Mouse (Mus musculus): ENCODE results near the gene Btbd11. TPM values are rescaled to one million over a fixed set of nuclear protein-coding genes. Genes with fewer than 3 reads are reported as not detected.

Gene Btbd11
- polyA plus RNA-seq, 1 experiment from 2014 or later = 3.7 TPM

- H3K4me2 ChIP-seq = no peak overlapping the region
- no peaks in the 10 kb centered on the region for H3K27me3 ChIP-seq (ENCODE audit: insufficient read depth, low read length)
- no peak overlapping the region for H3K4me3 ChIP-seq (ENCODE audit: low read depth, low read length)
- no peak for ATAC-seq (ENCODE audit: insufficient read depth)
- no peak overlapping the region for H3K9ac ChIP-seq
- no peaks in the 10 kb centered on the region for H3K9me3 ChIP-seq (ENCODE audit: low read depth, low read length)
- DNase-seq = no peak
- no peaks in the 10 kb centered on the region for H3K4me1 ChIP-seq (ENCODE audit: insufficient read depth)
- 86% methylated on average over 14 of the region's 14 CpGs for WGBS
- H3K27ac ChIP-seq (ENCODE audit: low read depth) = no peak overlapping the region
- no peaks in the 10 kb centered on the region for H3K36me3 ChIP-seq (ENCODE audit: insufficient read depth)
- no peak for TF ChIP-seq CTCF (IDR thresholded peaks at IDR 0.05; ENCODE audit: low read depth)
These were observed 174.8 kb downstream of the Btbd11 start for GRCm38 (mm10) chr10:85561418-85561817.

GRCm38 (mm10) chr10:85571456-85571855 is 184.8 kb downstream of the Btbd11 start:
- TF ChIP-seq CTCF (IDR thresholded peaks at IDR 0.05; ENCODE audit: low read depth) = no peak
- ATAC-seq (ENCODE audit: insufficient read depth) = no peak
- no peak for DNase-seq
- Histone ChIP-seq H3K4me1 (ENCODE audit: insufficient read depth) (no peaks in the 10 kb centered on the region), H3K4me3 (ENCODE audit: low read depth, low read length) (no peak overlapping the region), H3K4me2 (no peak overlapping the region), H3K9me3 (ENCODE audit: low read depth, low read length) (no peaks in the 10 kb centered on the region), H3K27me3 (ENCODE audit: insufficient read depth, low read length) (no peaks in the 10 kb centered on the region), H3K36me3 (ENCODE audit: insufficient read depth) (no peaks in the 10 kb centered on the region), H3K9ac (no peak overlapping the region), H3K27ac (ENCODE audit: low read depth) (no peak overlapping the region)
- 87% methylated on average over 5 of the region's 5 CpGs for WGBS

- H3K4me2 ChIP-seq = no peak overlapping the region
- DNase-seq (no peak), ATAC-seq (ENCODE audit: insufficient read depth) (no peak)
- 76% methylated on average over 7 of the region's 7 CpGs for WGBS
- H3K4me3 ChIP-seq (ENCODE audit: low read depth, low read length) = no peak overlapping the region
- H3K27me3 ChIP-seq (ENCODE audit: insufficient read depth, low read length) = no peaks in the 10 kb centered on the region
- no peak overlapping the region for H3K9ac ChIP-seq
- H3K27ac ChIP-seq (ENCODE audit: low read depth) = no peak overlapping the region
- H3K36me3 ChIP-seq (ENCODE audit: insufficient read depth) = no peaks in the 10 kb centered on the region
- TF ChIP-seq CTCF (IDR thresholded peaks at IDR 0.05; ENCODE audit: low read depth) = no peak
- no peaks in the 10 kb centered on the region for H3K4me1 ChIP-seq (ENCODE audit: insufficient read depth)
- H3K9me3 ChIP-seq (ENCODE audit: low read depth, low read length) = no peaks in the 10 kb centered on the region
These were observed 186.0 kb downstream of the Btbd11 start for GRCm38 (mm10) chr10:85572571-85572970.

GRCm38 (mm10) chr10:85577891-85578420 is 191.3 kb downstream of the Btbd11 start:
- H3K4me2 ChIP-seq = no peak overlapping the region

GRCm38 (mm10) chr10:85578571-85579465 is 192.2 kb downstream of the Btbd11 start:
- DNase-seq (no peak), ATAC-seq (ENCODE audit: insufficient read depth) (no peak)
- Histone ChIP-seq H3K4me1 (ENCODE audit: insufficient read depth) (no peaks in the 10 kb centered on the region), H3K36me3 (ENCODE audit: insufficient read depth) (no peaks in the 10 kb centered on the region), H3K27me3 (ENCODE audit: insufficient read depth, low read length) (no peaks in the 10 kb centered on the region), H3K4me3 (ENCODE audit: low read depth, low read length) (no peak overlapping the region), H3K4me2 (no peak overlapping the region), H3K9ac (no peak overlapping the region), H3K9me3 (ENCODE audit: low read depth, low read length) (no peaks in the 10 kb centered on the region), H3K27ac (ENCODE audit: low read depth) (no peak overlapping the region)
- 87% methylated on average over 13 of the region's 13 CpGs for WGBS
- no peak for TF ChIP-seq CTCF (IDR thresholded peaks at IDR 0.05; ENCODE audit: low read depth)

More at GRCm38 (mm10) chr10:85577891-85578420, 191.3 kb downstream of the Btbd11 start:
- ATAC-seq (ENCODE audit: insufficient read depth) = no peak
- no peak overlapping the region for H3K4me3 ChIP-seq (ENCODE audit: low read depth, low read length)
- 80% methylated on average over 6 of the region's 6 CpGs for WGBS
- no peak overlapping the region for H3K9ac ChIP-seq
- no peaks in the 10 kb centered on the region for H3K27me3 ChIP-seq (ENCODE audit: insufficient read depth, low read length)
- no peaks in the 10 kb centered on the region for H3K9me3 ChIP-seq (ENCODE audit: low read depth, low read length)
- no peak for DNase-seq
- no peak overlapping the region for H3K27ac ChIP-seq (ENCODE audit: low read depth)
- H3K4me1 ChIP-seq (ENCODE audit: insufficient read depth) = no peaks in the 10 kb centered on the region
- no peak for TF ChIP-seq CTCF (IDR thresholded peaks at IDR 0.05; ENCODE audit: low read depth)
- H3K36me3 ChIP-seq (ENCODE audit: insufficient read depth) = no peaks in the 10 kb centered on the region

GRCm38 (mm10) chr10:85587758-85588157 is 201.1 kb downstream of the Btbd11 start:
- H3K27me3 ChIP-seq (ENCODE audit: insufficient read depth, low read length) = no peaks in the 10 kb centered on the region

GRCm38 (mm10) chr10:85590043-85590442 is 203.4 kb downstream of the Btbd11 start:
- Histone ChIP-seq H3K27ac (ENCODE audit: low read depth) (no peak overlapping the region), H3K36me3 (ENCODE audit: insufficient read depth) (no peaks in the 10 kb centered on the region), H3K27me3 (ENCODE audit: insufficient read depth, low read length) (no peaks in the 10 kb centered on the region), H3K4me1 (ENCODE audit: insufficient read depth) (no peaks in the 10 kb centered on the region; the same call in 1 of the 2 replicates), H3K9me3 (ENCODE audit: low read depth, low read length) (no peaks in the 10 kb centered on the region), H3K4me3 (ENCODE audit: low read depth, low read length) (no peak overlapping the region), H3K9ac (no peak overlapping the region), H3K4me2 (no peak overlapping the region)
- TF ChIP-seq CTCF (IDR thresholded peaks at IDR 0.05; ENCODE audit: low read depth) = no peak
- WGBS = 80% methylated on average over 2 of the region's 2 CpGs
- DNase-seq = no peak
- ATAC-seq (ENCODE audit: insufficient read depth) = no peak

More at GRCm38 (mm10) chr10:85587758-85588157, 201.1 kb downstream of the Btbd11 start:
- no peaks in the 10 kb centered on the region; the same call in 1 of the 2 replicates for H3K4me1 ChIP-seq (ENCODE audit: insufficient read depth)
- ATAC-seq (ENCODE audit: insufficient read depth) = no peak
- no peak overlapping the region for H3K9ac ChIP-seq
- DNase-seq = no peak
- H3K4me3 ChIP-seq (ENCODE audit: low read depth, low read length) = no peak overlapping the region
- H3K27ac ChIP-seq (ENCODE audit: low read depth) = no peak overlapping the region
- no peak overlapping the region for H3K4me2 ChIP-seq
- H3K9me3 ChIP-seq (ENCODE audit: low read depth, low read length) = no peaks in the 10 kb centered on the region
- no peaks in the 10 kb centered on the region for H3K36me3 ChIP-seq (ENCODE audit: insufficient read depth)
- no peak for TF ChIP-seq CTCF (IDR thresholded peaks at IDR 0.05; ENCODE audit: low read depth)
- WGBS = 82% methylated on average over 3 of the region's 3 CpGs

Measured in lung, embryonic 14.5 days (tissue).